Mouse (Mus musculus) embryonic stem cell, embryonic (primary cell): ENCODE measurements around the gene Spats1.

Experiments
- CTCF ChIA-PET, 4 experiments: fragments of 300-600 bp in 2 of 4; fragments of 350-600 bp in 2 of 4; sonication (Branson Sonifier 250); formaldehyde crosslinking; loops; one replicate each; lab custom pipeline; 2022; ENCODE audit warnings: inconsistent platforms in 2 of 4; lab: Charles Lee
- POLR2A ChIA-PET, 4 experiments: fragments of 300-600 bp in 2 of 4; fragments of 350-600 bp in 2 of 4; sonication (Branson Sonifier 250); formaldehyde crosslinking; loops; one replicate each; lab custom pipeline; 2022; ENCODE audit warnings: antibody characterized with exemption in 4 of 4, inconsistent platforms in 1 of 4; lab: Charles Lee

Gene Spats1

DNA sequence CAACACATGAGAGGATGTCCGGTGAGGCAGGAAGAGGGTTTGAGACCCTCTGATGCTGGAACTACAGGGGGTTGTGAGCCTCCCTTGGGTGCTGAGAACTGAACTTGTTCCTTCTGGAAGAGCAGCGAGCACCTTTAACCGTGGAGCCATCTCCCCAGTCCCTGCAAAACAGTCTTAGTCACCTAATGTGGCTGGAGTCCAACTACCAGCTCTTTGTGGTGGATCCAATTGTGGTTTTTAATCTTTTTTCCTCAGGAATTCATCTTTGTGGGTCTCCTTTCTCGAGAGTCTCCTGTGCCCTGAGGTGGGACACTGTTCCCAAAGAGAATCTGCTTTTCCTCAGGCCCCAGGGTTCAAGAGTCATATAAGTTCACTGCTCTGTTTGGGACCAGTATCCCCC, 29.3 kb downstream of the Spats1 start:
- CTCF ChIA-PET: interaction anchor here in 2 of 4 experiments (0.5 to 0.6 kb wide), 2 partner anchors 261 to 881 kb away, joined by 3 to 4 read pairs; no protein-coding TSS in a partner anchor
- POLR2A ChIA-PET: interaction anchor here in 3 of 4 experiments (0.6 to 10.2 kb wide), 9 partner anchors 9 to 635 kb away, joined by 3 to 116 read pairs (median 3); partner anchors contain the start of gene Cdc5l (in 3 of the 3)

DNA sequence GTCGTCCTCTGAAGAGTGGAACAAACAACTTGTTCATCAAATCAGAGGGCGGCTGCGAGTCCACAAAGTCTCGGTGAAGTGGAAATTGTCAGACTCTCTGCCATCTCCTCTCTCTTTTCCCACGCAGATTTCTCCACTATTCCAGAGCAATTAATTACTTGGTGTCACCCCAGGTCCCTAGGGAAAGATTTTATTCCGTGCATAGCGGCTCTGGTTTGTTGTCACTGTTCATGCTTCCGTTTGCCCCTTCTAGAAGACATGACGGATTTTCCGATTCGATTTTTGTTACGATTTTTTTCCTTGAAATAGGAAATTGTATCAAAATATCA, 41.0 kb downstream of the Spats1 start:
- POLR2A ChIA-PET: interaction anchor here (0.6 to 9.7 kb wide), 18 partner anchors 10 to 252 kb away, joined by 3 to 116 read pairs (median 7); partner anchors contain the start of genes Hsp90ab1 (in 1 of the 4), Mrpl14 (in 1 of the 4) and Mymx (in 1 of the 4)

DNA sequence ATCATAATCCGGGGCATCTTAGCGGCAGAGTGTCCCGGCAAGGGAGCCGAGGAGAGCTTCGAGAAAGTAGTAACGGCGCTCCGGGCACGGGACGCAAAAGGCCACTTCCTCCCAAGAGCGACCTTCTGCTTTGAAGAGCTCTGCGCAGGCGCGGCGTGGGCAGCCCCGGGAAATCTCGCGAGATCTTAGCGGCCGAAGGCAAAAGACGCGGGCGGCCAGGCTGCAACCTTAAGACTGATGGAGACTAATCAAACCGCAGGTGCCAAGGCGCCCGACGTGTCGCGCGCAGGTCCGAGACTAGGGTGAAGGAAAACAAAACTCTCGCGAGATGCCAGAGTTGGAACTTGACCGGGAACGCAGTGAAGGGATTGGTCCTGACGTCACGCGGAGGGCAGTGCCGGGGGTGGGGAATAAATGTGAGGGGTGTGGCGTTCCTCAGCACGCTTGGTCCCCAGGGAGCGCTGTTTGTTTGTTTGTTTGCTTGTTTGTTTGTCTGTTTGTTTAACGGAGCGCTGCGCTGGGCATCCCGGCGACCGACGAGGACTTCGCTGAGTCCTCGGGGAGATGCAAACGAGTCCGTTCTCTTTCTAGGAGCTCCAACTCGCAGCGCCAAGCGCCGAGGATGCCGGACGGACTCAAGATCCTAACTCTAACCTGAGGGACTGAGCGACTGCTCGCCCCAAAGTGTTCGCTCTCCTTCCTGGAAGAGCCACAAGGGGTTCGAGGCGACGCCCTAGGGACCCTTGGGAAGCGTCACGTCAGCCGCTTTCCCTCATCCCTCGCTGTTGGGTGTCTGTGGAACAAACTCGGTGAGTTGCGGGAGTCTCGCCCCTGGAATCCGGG, 41.6 kb downstream of the Spats1 start, which contains the start of gene Cdc5l:
Cdc5l (minus strand) TSS at position 319 of the 843 bp plus-strand sequence.
- CTCF ChIA-PET: interaction anchor here in 3 of 4 experiments (0.6 to 1.9 kb wide), 11 partner anchors 9 to 230 kb away, joined by 3 to 6 read pairs (median 3); partner anchors contain the start of gene Tmem151b (in 1 of the 3)

More for the DNA sequence above, 41.0 kb downstream of the Spats1 start:
- CTCF ChIA-PET: no interaction called here

DNA sequence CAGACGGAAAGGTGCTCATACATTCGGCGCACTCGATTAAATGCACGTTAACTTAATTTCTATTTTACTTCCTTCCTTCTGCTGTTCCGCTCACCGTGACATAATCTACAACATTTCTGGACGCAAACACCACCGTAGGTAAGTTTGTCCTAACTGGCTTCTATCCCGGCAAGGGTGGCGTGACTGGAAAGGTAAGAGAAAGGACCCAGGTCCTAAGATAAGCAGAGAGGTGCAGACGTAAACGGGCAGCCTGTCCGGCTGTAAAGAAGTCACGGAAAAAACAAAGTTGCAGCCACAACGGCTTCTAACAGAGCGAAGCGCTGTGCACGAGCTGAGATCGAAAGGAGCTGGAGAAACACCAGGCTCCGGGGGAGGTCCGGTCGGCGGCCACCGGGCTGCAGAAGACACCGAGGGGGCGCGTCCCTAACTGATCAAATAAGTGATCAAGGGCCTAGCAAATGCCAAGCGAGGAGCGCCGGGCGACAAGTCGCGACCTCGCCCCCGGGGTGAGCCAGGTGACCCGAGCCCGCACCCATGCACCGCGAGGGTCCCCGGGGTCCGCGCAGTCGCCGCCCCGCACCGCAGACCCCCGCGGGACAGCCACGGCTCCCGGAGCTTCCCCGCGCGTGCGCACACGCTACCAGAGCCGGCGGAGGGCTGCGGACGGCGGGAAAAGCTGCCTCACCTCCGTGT, 42.4 kb downstream of the Spats1 start:
- ChIA-PET POLR2A (interaction anchor here (0.5 to 9.7 kb wide), 101 partner anchors 8 to 816 kb away, joined by 3 to 116 read pairs (median 5); partner anchors contain the start of genes Spats1 (in 3 of the 4), Aars2 (in 2 of the 4), Hsp90ab1 (in 2 of the 4) and Mymx (in 2 of the 4)), CTCF (interaction anchor here in 3 of 4 experiments (0.6 to 1.9 kb wide), 10 partner anchors 8 to 230 kb away, joined by 3 to 6 read pairs (median 3); partner anchors contain the start of gene Tmem151b (in 1 of the 3))

More for the DNA sequence above, 41.6 kb downstream of the Spats1 start, which contains the start of gene Cdc5l:
- POLR2A ChIA-PET: interaction anchor here (0.5 to 9.7 kb wide), 104 partner anchors 9 to 816 kb away, joined by 3 to 116 read pairs (median 5); partner anchors contain the start of genes Spats1 (in 3 of the 4), Aars2 (in 2 of the 4), Hsp90ab1 (in 2 of the 4) and Mymx (in 2 of the 4)

DNA sequence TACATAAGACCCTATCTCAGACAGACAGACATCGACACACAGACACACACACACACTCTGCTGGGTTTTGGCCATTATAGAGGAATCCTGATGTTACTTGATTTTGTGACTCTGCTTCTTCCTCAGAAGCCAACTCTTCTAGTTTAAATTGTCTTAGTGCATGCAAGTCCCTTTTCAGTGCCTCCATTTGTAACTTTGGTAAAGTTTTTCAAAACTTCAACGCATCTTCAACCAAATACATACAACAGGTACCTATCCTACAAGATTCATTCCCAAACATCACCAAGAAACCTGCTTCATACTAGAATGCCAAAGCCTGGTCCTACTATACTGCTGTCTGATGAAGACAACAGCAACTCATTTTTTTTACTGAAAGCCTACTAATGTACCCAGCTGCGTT, 43.2 kb downstream of the Spats1 start:
- CTCF ChIA-PET: interaction anchor here in 2 of 4 experiments (0.7 to 1.9 kb wide), 3 partner anchors 8 to 29 kb away, joined by 3 to 6 read pairs (median 3); no protein-coding TSS in a partner anchor
- POLR2A ChIA-PET: interaction anchor here (0.7 to 9.7 kb wide), 38 partner anchors 9 to 441 kb away, joined by 3 to 116 read pairs (median 8); partner anchors contain the start of genes Spats1 (in 2 of the 4), Hsp90ab1 (in 1 of the 4) and Nfkbie (in 1 of the 4)

DNA sequence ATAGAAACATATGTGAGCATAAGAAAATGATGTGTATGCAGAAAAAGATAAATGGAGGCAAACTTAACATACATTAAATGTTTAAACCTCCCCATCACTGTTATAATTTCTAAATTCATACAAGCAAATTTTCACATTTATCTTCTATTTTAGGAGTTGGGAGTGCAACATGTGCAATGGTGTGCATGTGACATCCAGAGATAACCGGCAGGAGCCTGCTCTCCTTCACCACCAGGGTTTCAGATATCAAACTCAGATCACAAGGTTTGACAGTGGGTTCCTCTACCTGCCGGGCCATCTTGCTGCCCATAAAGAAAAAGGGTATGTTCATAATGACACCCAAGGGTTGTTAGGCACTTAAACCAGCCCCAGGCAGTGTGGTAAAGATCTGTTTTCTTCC, 57.8 kb downstream of the Spats1 start:
- CTCF ChIA-PET: interaction anchor here in 1 of 4 experiments (0.8 kb wide), 1 partner anchor 14 kb away, joined by 3 read pairs; no protein-coding TSS in a partner anchor
- POLR2A ChIA-PET: interaction anchor here in 2 of 4 experiments (0.5 to 4.0 kb wide), 4 partner anchors 11 to 32 kb away, joined by 3 to 13 read pairs (median 8); partner anchors contain the start of gene Cdc5l (in 1 of the 2)

DNA sequence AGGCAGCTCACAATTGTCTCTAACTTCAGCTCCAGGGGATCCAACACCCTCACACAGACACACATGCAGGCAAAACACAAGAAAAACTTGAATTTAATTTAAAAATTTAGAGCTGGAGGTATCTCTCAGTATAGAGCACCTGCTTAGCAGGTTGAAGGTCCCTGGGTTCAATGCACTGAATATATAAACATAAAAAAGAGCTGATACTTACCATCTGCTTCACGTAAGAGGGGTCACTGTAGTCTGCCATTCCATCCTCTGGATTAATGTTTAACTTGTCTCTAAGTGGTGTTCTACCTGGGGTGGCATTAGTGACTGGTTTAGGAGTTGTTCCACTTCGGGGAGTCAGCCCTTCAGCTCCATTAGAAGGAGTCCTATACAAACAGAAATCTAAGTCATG, 63.6 kb downstream of the Spats1 start:
- ChIA-PET CTCF (interaction anchor here (1.0 to 2.6 kb wide), 4 partner anchors 8 to 25 kb away, joined by 3 to 8 read pairs (median 6); no protein-coding TSS in a partner anchor), POLR2A (interaction anchor here in 3 of 4 experiments (0.6 to 3.9 kb wide), 11 partner anchors 9 to 167 kb away, joined by 3 to 21 read pairs (median 4); partner anchors contain the start of gene Cdc5l (in 3 of the 3))

DNA sequence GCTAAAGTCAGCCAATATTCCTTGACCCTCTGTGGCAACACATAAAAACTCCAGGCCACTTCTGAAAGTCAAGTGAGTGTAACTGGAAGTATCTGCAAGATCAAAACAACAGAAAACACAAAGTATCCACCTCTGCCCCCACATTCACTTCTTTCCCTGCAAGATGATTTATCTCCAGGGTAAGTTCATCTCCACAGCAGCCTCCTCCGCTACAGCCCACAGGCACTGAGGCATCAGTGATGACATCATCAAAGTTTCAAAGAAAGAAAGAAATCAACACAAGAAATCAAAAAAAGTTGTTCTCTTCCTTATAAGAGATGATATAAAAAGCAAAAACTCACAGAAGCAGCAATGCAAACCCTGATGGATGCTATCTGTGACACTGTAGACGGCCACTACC, 66.5 kb downstream of the Spats1 start:
- POLR2A ChIA-PET: interaction anchor here in 1 of 4 experiments (1.2 to 1.3 kb wide), 2 partner anchors 10 to 24 kb away, joined by 3 to 5 read pairs; partner anchors contain the start of gene Cdc5l

DNA sequence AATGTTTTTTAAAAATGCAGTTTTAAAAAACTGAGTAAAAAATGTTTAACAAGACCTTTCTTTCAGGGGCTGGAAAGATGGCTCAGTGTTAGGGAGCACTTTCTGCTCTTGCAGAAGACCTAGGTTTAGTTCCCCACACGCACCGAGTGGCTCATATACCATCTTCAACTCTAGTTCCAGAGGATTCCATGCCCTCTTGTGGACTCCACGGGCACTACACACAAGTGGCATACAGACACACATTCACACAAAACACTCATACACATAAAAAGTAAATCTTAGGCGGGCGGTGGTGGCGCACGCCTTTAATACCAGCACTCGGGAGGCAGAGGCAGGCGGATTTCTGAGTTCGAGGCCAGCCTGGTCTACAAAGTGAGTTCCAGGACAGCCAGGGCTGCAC, 68.9 kb downstream of the Spats1 start:
- POLR2A ChIA-PET: interaction anchor here in 3 of 4 experiments (0.6 to 5.0 kb wide), 9 partner anchors 11 to 813 kb away, joined by 3 to 30 read pairs (median 4); partner anchors contain the start of gene Cdc5l (in 1 of the 3)
- CTCF ChIA-PET: interaction anchor here (0.6 to 1.3 kb wide), 4 partner anchors 12 to 172 kb away, joined by 3 to 12 read pairs (median 3); no protein-coding TSS in a partner anchor

More for the DNA sequence above, 66.5 kb downstream of the Spats1 start:
- CTCF ChIA-PET: no interaction called here

DNA sequence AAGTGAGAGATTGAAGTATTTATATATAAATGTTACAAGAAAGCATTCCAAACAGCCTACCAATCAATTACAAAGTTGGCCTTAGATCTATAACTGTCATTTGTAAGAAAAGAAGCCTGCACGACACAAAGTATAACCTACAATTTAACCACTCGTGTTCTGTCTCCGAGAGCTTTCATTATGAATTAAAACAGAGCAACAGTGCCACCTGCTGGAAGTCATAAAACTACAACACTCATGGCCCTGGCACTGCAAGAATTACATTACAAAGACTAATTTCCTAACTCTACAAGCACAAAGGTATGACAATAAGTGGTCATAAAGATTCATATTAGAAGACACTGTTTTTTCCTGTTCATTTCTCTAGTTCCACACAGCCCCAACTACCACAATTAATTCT, 72.0 kb downstream of the Spats1 start:
- CTCF ChIA-PET: interaction anchor here (0.6 to 2.3 kb wide), 25 partner anchors 9 to 1081 kb away, joined by 3 to 12 read pairs (median 4); partner anchors contain the start of gene Cdc5l (in 2 of the 4)
- POLR2A ChIA-PET: interaction anchor here in 3 of 4 experiments (0.8 to 5.0 kb wide), 11 partner anchors 9 to 30 kb away, joined by 3 to 30 read pairs (median 4); partner anchors contain the start of gene Cdc5l (in 2 of the 3)

DNA sequence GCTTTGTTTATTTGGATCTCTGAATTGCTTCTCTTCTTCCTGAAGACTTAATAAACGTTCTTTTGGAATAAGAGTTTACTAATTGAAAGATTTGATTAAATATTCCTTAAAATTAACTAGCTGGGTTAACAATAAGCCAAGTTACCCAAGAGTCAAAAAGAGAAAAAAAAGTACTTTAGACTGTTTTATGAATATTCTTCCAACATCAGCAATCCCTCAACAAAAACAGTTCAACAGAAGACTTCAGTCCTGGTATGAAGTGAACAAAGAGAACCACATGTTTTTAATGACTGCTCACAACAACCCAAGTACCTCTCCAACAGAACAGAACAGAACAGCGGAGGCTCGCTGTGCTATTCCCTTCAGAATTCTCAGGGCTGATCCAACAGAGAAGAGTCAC, 72.6 kb downstream of the Spats1 start:
- ChIA-PET CTCF (interaction anchor here (0.6 to 2.3 kb wide), 24 partner anchors 8 to 1082 kb away, joined by 3 to 12 read pairs (median 4); partner anchors contain the start of gene Cdc5l (in 2 of the 4)), POLR2A (interaction anchor here in 3 of 4 experiments (0.8 to 5.0 kb wide), 12 partner anchors 8 to 71 kb away, joined by 3 to 30 read pairs (median 4); partner anchors contain the start of gene Cdc5l (in 2 of the 3))

DNA sequence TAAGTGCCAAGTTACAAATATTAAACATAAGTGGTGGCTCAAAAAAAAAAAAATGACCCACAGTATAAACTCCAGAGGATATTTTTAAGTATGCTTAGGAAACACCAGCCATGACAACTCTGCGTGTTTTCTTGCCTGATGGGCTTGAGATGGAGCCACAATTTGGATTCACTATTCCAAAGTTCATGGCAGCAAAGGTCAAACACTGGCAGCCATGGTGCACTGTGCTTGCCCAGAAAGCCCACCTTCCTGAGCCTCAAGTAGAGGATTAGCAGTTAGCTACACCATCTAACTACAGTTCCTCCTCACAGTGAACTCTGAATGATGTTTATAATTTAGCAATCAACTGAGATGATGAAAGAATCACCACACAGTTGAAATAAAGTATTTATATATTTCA, 73.1 kb downstream of the Spats1 start:
- ChIA-PET CTCF (interaction anchor here in 1 of 4 experiments (0.9 to 1.6 kb wide), 2 partner anchors 10 to 20 kb away, joined by 4 to 5 read pairs; no protein-coding TSS in a partner anchor), POLR2A (interaction anchor here in 3 of 4 experiments (1.1 to 5.0 kb wide), 10 partner anchors 10 to 72 kb away, joined by 3 to 30 read pairs (median 4); partner anchors contain the start of gene Cdc5l (in 2 of the 3))

DNA sequence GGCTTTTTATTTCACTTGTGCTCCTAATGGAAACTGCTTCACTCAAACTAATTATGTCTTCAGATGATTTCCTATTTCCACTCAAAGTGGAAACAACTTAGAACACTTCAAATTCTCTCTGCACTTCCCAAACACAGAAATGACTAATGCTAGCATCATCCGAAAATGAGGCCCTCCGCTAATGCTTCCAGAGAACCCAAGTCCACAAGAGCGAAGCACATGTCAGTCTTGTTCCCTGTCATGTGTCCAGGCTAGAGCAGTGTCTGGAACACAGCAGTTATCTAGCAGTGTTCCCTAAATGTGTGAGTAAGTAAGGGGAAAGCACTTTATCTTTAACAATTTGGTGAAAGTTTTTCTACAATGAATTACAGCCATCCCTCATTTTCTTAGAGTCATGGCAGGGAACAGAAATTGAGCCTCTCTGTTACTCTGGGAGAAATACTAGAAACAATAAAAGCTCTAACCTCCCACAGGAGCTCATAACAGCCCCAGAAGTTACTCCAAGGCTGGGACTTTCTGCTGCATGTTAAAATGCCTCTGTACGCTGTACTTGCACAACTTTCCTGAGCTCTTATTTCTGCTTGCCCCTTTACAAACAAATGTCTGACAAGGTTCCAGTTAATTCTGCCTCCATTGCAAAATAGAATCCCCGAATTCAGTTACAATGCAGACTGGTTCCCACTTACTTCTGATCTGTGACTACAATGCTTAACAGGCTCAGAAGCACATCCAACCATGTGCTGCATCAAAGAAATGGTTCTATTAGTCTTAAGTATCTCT, 73.9 kb downstream of the Spats1 start:
- CTCF ChIA-PET: interaction anchor here in 1 of 4 experiments (1.2 kb wide), 1 partner anchor 279 kb away, joined by 3 read pairs; no protein-coding TSS in a partner anchor
- POLR2A ChIA-PET: interaction anchor here in 3 of 4 experiments (0.8 to 2.8 kb wide), 5 partner anchors 11 to 918 kb away, joined by 3 to 11 read pairs (median 4); partner anchors contain the start of gene Cdc5l (in 1 of the 3)

DNA sequence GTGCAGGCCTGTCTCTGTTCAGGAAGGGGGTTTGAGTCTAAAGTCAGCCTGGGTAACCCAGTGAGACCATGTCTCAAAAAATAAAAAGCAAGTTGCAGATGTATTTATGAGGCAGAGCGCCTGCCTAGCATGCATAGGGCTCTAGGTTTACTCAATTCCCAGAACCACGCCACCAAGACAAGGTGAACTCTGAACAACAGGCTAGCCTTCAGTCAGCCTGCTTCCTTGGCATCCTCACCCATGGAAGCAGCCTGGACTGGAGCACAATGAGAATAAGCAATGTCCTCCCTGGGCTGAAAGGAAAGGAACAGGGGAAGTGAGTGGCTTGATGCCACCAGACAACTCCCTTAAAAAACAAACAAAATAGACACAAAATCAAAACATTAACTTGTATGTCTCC, 77.2 kb downstream of the Spats1 start:
- ChIA-PET CTCF (interaction anchor here in 1 of 4 experiments (0.6 to 1.6 kb wide), 2 partner anchors 14 to 288 kb away, joined by 3 to 4 read pairs; partner anchors contain the start of gene Mrpl14), POLR2A (interaction anchor here in 1 of 4 experiments (0.8 to 1.8 kb wide), 4 partner anchors 10 to 35 kb away, joined by 3 to 4 read pairs (median 4); partner anchors contain the start of gene Cdc5l)

DNA sequence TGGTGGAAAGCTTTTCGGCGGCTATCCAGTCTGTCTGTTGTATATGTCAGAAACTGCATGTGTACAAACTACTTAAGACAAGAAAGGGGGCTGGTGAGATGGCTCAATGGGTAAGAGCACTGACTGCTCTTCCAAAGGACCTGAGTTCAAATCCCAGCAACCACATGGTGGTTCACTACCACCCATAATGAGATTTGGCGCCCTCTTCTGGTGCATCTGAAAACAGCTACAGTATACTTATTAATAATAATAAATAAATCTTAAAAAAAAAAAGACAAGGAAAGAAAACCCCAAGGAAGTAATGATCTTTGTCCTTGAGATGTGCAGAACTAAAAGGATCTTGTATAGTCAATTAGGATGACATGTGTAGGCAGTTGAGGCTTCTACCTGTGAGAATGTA, 77.7 kb downstream of the Spats1 start:
- POLR2A ChIA-PET: interaction anchor here in 2 of 4 experiments (0.6 to 1.8 kb wide), 4 partner anchors 15 to 63 kb away, joined by 3 to 4 read pairs (median 4); partner anchors contain the start of gene Cdc5l (in 1 of the 2)
- CTCF ChIA-PET: interaction anchor here in 3 of 4 experiments (0.6 to 0.7 kb wide), 7 partner anchors 10 to 1188 kb away, joined by 3 to 5 read pairs (median 3); partner anchors contain the start of gene Mrpl14 (in 1 of the 3)
